Mouse (Mus musculus) mature B cell (primary cell): ENCODE measurements around the gene Rusc2.

Experiments used
- in situ Hi-C: fragments of 300-500 bp; cut with MboI; formaldehyde crosslinking; loops from 2 replicates; pipeline ENCODE4 v1.14.3; 2019

The Rusc2 gene

GRCm38 (mm10) chr4:43432832-43433231 is 51.1 kb downstream of the Rusc2 start:
- in situ Hi-C loops = loop anchor here (25.0 kb wide), 1 partner anchor 129 kb away; the partner anchor contains the start of genes Creb3 and Tln1

- in situ Hi-C loops = loop anchor here (5.0 to 25.0 kb wide), 2 partner anchors 41 to 121 kb away; partner anchors contain the start of genes Creb3, Sit1 and Tln1
Measured at GRCm38 (mm10) chr4:43441639-43442038, 59.9 kb downstream of the Rusc2 start, which contains the start of gene Tesk1. TSS of gene Tesk1 (plus strand) at chr4:43441939.

GRCm38 (mm10) chr4:43442044-43442443 is 60.3 kb downstream of the Rusc2 start:
- in situ Hi-C loops = loop anchor here (5.0 to 25.0 kb wide), 2 partner anchors 40 to 120 kb away; partner anchors contain the start of genes Creb3, Sit1 and Tln1

GRCm38 (mm10) chr4:43442456-43443361 is 60.9 kb downstream of the Rusc2 start:
- in situ Hi-C loops = loop anchor here (5.0 to 25.0 kb wide), 2 partner anchors 40 to 120 kb away; partner anchors contain the start of genes Creb3, Sit1 and Tln1

GRCm38 (mm10) chr4:43443511-43443910 is 61.7 kb downstream of the Rusc2 start:
- in situ Hi-C loops = loop anchor here (5.0 to 25.0 kb wide), 2 partner anchors 39 to 119 kb away; partner anchors contain the start of genes Creb3, Sit1 and Tln1

GRCm38 (mm10) chr4:43447251-43447650 is 65.5 kb downstream of the Rusc2 start:
- in situ Hi-C loops = loop anchor here (25.0 kb wide), 1 partner anchor 115 kb away; the partner anchor contains the start of genes Creb3 and Tln1

GRCm38 (mm10) chr4:43448554-43448953 is 66.8 kb downstream of the Rusc2 start:
- in situ Hi-C loops = loop anchor here (25.0 kb wide), 1 partner anchor 114 kb away; the partner anchor contains the start of genes Creb3 and Tln1

- in situ Hi-C loops = no loop called here
Measured at GRCm38 (mm10) chr4:43452315-43452714, 70.5 kb downstream of the Rusc2 start.

- in situ Hi-C loops = no loop called here
Measured at GRCm38 (mm10) chr4:43453413-43453812, 71.6 kb downstream of the Rusc2 start.

- in situ Hi-C loops = no loop called here
Measured at GRCm38 (mm10) chr4:43454041-43454836, 72.5 kb downstream of the Rusc2 start, which contains the start of gene Cd72. TSS of gene Cd72 (minus strand) at chr4:43454628.

- in situ Hi-C loops = no loop called here
Measured at GRCm38 (mm10) chr4:43456470-43456869, 74.7 kb downstream of the Rusc2 start.

- in situ Hi-C loops = no loop called here
Measured at GRCm38 (mm10) chr4:43457124-43457523, 75.3 kb downstream of the Rusc2 start.

GRCm38 (mm10) chr4:43463102-43463501 is 81.3 kb downstream of the Rusc2 start:
- in situ Hi-C loops = no loop called here

GRCm38 (mm10) chr4:43465935-43466334 is 84.2 kb downstream of the Rusc2 start:
- in situ Hi-C loops = no loop called here

GRCm38 (mm10) chr4:43466872-43467271 is 85.1 kb downstream of the Rusc2 start:
- in situ Hi-C loops = no loop called here

GRCm38 (mm10) chr4:43470301-43470700 is 88.5 kb downstream of the Rusc2 start:
- in situ Hi-C loops = no loop called here

- in situ Hi-C loops = no loop called here
Measured at GRCm38 (mm10) chr4:43473636-43474035, 91.9 kb downstream of the Rusc2 start.

- in situ Hi-C loops = no loop called here
Measured at GRCm38 (mm10) chr4:43476604-43477003, 94.8 kb downstream of the Rusc2 start.
